Mouse (Mus musculus) thymus, adult 2 months (tissue): ENCODE data around the gene I0C0044D17Rik. TPM values are rescaled to one million over a fixed set of nuclear protein-coding genes. Genes with fewer than 3 reads are reported as not detected.

Experiments
- DNase-seq: peaks from one replicate; pipeline ENCODE4 v3.0.0; 2021
- H3K27ac ChIP-seq: fragments of 200-500 bp; 2 replicates; pipeline ENCODE4 v1.5.1; 2012; ENCODE audit warnings: low read length, control low read depth; ENCODE audit not compliant: control insufficient read depth, insufficient read depth
- H3K27me3 ChIP-seq: fragments of 200-500 bp; 2 replicates; pipeline ENCODE4 v1.6.1; 2012; ENCODE audit warnings: mild to moderate bottlenecking, low read length, moderate library complexity, mixed read lengths; ENCODE audit not compliant: control insufficient read depth, insufficient read depth
- H3K36me3 ChIP-seq: fragments of 200-500 bp; 2 replicates; pipeline ENCODE4 v1.6.1; 2012; ENCODE audit warnings: mild to moderate bottlenecking, low read length, moderate library complexity; ENCODE audit not compliant: control insufficient read depth, insufficient read depth
- H3K4me1 ChIP-seq: fragments of 200-500 bp; replicated peaks from 2 replicates; pipeline ENCODE4 v1.6.1; 2012; ENCODE audit warnings: low read length; ENCODE audit not compliant: control insufficient read depth, insufficient read depth
- H3K4me3 ChIP-seq: fragments of 200-500 bp; 2 replicates; pipeline ENCODE4 v1.5.1; 2012; ENCODE audit warnings: mild to moderate bottlenecking, low read length, control low read depth, moderate library complexity; ENCODE audit not compliant: control insufficient read depth, insufficient read depth
- CTCF ChIP-seq: fragments of 200-500 bp; IDR thresholded peaks from 2 replicates; pipeline ENCODE4 v1.5.1; 2012; ENCODE audit warnings: mild to moderate bottlenecking, control low read depth, low read length, moderate library complexity, borderline replicate concordance; ENCODE audit not compliant: control insufficient read depth, poor library complexity, insufficient read depth; ENCODE audit errors: extremely low read depth
- POLR2A ChIP-seq: fragments of 200-500 bp; IDR thresholded peaks from 2 replicates; pipeline ENCODE4 v1.6.1; 2012; ENCODE audit warnings: mild to moderate bottlenecking, low read length, control low read depth, moderate library complexity; ENCODE audit not compliant: control insufficient read depth, poor library complexity, insufficient read depth; ENCODE audit errors: extremely low read depth
- WGBS: fragments of 180-500 bp; shearing (Covaris S2); methylation state at CpG from one replicate; pipeline ENCODE4 v1.1.7; 2018; 5-methylcytosine and 5-hydroxymethylcytosine counted together
- polyA plus RNA-seq: library from polyadenylated mRNA; depleted of rRNA; stranded (reverse); fragments of >200 nt; gene quantifications from 2 replicates; pipeline ENCODE4 v1.2.3, GENCODE M21; 2012; rRNA removed

Gene I0C0044D17Rik
- polyA plus RNA-seq, 1 experiment: not detected

- H3K27me3 ChIP-seq: no peaks in the 10 kb centered on the region
- H3K36me3 ChIP-seq: no peaks in the 10 kb centered on the region
- H3K27ac ChIP-seq: no peak overlapping the region
- TF ChIP-seq CTCF: no peak
- TF ChIP-seq POLR2A: no peak
- WGBS: 53% methylated on average over 3 of the region's 3 CpGs
- H3K4me1 ChIP-seq: no peaks in the 10 kb centered on the region
- H3K4me3 ChIP-seq: no peak overlapping the region
- no peak for DNase-seq
Measured at GRCm38 (mm10) chr4:98786281-98786680, 37.4 kb downstream of the I0C0044D17Rik start.

- 57% methylated on average over 8 of the region's 8 CpGs for WGBS
- TF ChIP-seq POLR2A (no peak), CTCF (no peak)
Measured at GRCm38 (mm10) chr4:98785851-98786250, 37.8 kb downstream of the I0C0044D17Rik start.

GRCm38 (mm10) chr4:98778219-98778618 is 45.4 kb downstream of the I0C0044D17Rik start:
- H3K4me1 ChIP-seq: no peaks in the 10 kb centered on the region
- no peak for DNase-seq
- WGBS: 19% methylated on average over 16 of the region's 16 CpGs

More at GRCm38 (mm10) chr4:98785851-98786250, 37.8 kb downstream of the I0C0044D17Rik start:
- Histone ChIP-seq H3K27ac (no peak overlapping the region), H3K4me3 (no peak overlapping the region), H3K4me1 (no peaks in the 10 kb centered on the region), H3K36me3 (no peaks in the 10 kb centered on the region), H3K27me3 (no peaks in the 10 kb centered on the region)
- no peak for DNase-seq

GRCm38 (mm10) chr4:98777464-98777863 is 46.2 kb downstream of the I0C0044D17Rik start:
- TF ChIP-seq CTCF (no peak), POLR2A (no peak)
- no peaks in the 10 kb centered on the region for H3K4me1 ChIP-seq
- 54% methylated on average over 6 of the region's 6 CpGs for WGBS
- H3K4me3 ChIP-seq: no peak overlapping the region
- H3K36me3 ChIP-seq: no peaks in the 10 kb centered on the region
- no peaks in the 10 kb centered on the region for H3K27me3 ChIP-seq
- DNase-seq: no peak
- no peak overlapping the region for H3K27ac ChIP-seq

More at GRCm38 (mm10) chr4:98778219-98778618, 45.4 kb downstream of the I0C0044D17Rik start:
- TF ChIP-seq POLR2A: no peak
- TF ChIP-seq CTCF: no peak
- no peak overlapping the region for H3K4me3 ChIP-seq
- H3K36me3 ChIP-seq: no peaks in the 10 kb centered on the region
- H3K27ac ChIP-seq: no peak overlapping the region
- H3K27me3 ChIP-seq: no peaks in the 10 kb centered on the region

DNA sequence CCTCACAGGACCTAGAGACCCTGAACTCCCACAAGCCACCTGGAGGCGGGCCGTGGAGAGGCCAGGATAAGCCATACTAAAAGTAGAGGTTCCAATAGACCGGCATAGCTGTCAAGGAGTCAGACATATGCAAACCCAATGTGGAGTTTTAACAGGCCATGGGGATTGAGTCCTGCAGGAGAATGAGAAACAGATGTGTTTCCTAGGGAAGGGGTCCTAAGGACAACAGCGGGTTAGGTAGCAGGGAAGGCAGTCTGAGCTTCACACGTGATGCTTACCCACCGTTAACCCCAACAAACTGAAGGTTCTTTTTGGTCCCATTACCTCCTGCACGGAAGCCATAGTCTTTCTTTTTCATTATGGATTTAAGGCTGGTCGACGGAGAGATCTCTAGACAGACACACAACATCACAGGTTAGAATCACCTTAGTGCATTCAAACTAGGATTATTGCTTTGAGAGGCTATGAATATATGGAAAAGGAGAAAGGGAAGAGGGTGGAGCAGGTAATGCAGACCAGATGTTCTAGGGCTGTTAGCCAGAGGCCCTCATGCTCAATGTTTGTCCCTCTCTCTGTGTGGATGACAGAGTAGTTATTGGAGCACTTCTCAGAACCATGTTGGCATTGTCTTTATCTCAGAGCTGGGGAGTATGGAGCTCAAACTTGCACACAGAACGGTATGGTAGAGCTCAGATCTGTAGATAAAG is 46.8 kb downstream of the I0C0044D17Rik start:
- Histone ChIP-seq H3K4me1 (no peaks in the 10 kb centered on the region), H3K4me3 (no peak overlapping the region), H3K36me3 (no peaks in the 10 kb centered on the region), H3K27ac (no peak overlapping the region), H3K27me3 (no peaks in the 10 kb centered on the region)
- WGBS: 96% methylated on average over 10 of the region's 10 CpGs
- TF ChIP-seq POLR2A (no peak), CTCF (no peak)
- no peak for DNase-seq

DNA sequence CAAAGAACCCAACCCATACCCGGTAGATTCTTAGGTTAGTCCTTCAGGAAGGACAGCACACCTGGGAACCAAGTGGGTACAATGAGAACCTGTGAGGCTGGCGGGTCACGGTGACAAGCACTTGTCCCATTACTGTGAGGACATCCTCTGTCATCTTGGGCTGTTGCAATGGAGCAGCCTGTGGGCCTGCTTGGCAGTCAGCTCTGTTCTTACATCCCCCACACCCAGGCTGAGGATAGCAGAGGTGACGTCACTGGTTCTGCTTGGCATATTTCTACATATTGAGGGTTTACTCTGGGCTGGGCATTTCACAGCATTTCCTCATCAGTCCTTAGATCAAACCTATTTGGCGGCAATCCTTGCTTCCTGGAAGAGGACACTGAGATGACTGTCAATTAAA is 49.9 kb downstream of the I0C0044D17Rik start:
- no peaks in the 10 kb centered on the region for H3K36me3 ChIP-seq
- WGBS: 98% methylated on average over 5 of the region's 5 CpGs
- no peaks in the 10 kb centered on the region for H3K4me1 ChIP-seq
- no peak overlapping the region for H3K27ac ChIP-seq
- no peak overlapping the region for H3K4me3 ChIP-seq
- no peak for TF ChIP-seq CTCF
- no peak for TF ChIP-seq POLR2A
- DNase-seq: no peak
- no peaks in the 10 kb centered on the region for H3K27me3 ChIP-seq

Other genes starting within 250 kb of the I0C0044D17Rik start
- gene L1td1, start 97.1 kb downstream of the I0C0044D17Rik start, polyA plus RNA-seq: 0.10 TPM in 1 of 2 replicates, not detected in the other
- 0.14 and 0.31 TPM in 2 replicates for gene Kank4, start 6.3 kb downstream of the I0C0044D17Rik start, polyA plus RNA-seq
- 293 and 960 TPM in 2 replicates for gene Usp1, start 100.0 kb upstream of the I0C0044D17Rik start, polyA plus RNA-seq
- 0.17 and 0.18 TPM in 2 replicates for gene Angptl3, start 207.1 kb upstream of the I0C0044D17Rik start, polyA plus RNA-seq